Mouse (Mus musculus): ENCODE data around the gene Unc13a. TPM values are rescaled to one million over a fixed set of nuclear protein-coding genes. Genes with fewer than 3 reads are reported as not detected.
A peak's percentile ranks its signal among the peaks of the same experiment; 100 is the strongest.
"Not testable (repeated sequence)": the region's sequence is repeated elsewhere in the genome, so short reads cannot be mapped to it uniquely, and the experiment has no call there.

Unc13a gene
- 1 to 10 TPM; 3.8 to 7.1 TPM for total RNA-seq (2021)
- long read RNA-seq, experiment 1, partial matches to known transcripts, result 0 of 7 reads
- long read RNA-seq, experiment 1, other reads (novel, unspliced or antisense), result 7 of 7 reads
- long read RNA-seq, experiment 2, partial matches to known transcripts, result 1 of 2 reads
- long read RNA-seq, experiment 2, other reads (novel, unspliced or antisense), result 1 of 2 reads

GRCm38 (mm10) chr8:71671549-71671965 lies at the start of gene Unc13a:
Gene Unc13a (minus strand): TSS chr8:71671757.
- DNase-seq, result peak; percentile 97

GRCm38 (mm10) chr8:71719928-71720457 lies 48.4 kb upstream of the Unc13a start:
- no peak for DNase-seq

- no peak for DNase-seq
Observed at GRCm38 (mm10) chr8:71719218-71719617, 47.7 kb upstream of the Unc13a start.

GRCm38 (mm10) chr8:71718252-71718651 lies 46.7 kb upstream of the Unc13a start:
- DNase-seq, result no peak

- DNase-seq, result no peak
Observed at GRCm38 (mm10) chr8:71717096-71717495, 45.5 kb upstream of the Unc13a start.

GRCm38 (mm10) chr8:71716561-71717053 lies 45.0 kb upstream of the Unc13a start:
- DNase-seq, result no peak

- DNase-seq, result no peak
Observed at GRCm38 (mm10) chr8:71715531-71715930, 44.0 kb upstream of the Unc13a start.

- DNase-seq, result no peak
Observed at GRCm38 (mm10) chr8:71711574-71711973, 40.0 kb upstream of the Unc13a start.

- peak; percentile 89 for DNase-seq
Observed at GRCm38 (mm10) chr8:71709800-71710446, 38.4 kb upstream of the Unc13a start.

GRCm38 (mm10) chr8:71709134-71709799 lies 37.7 kb upstream of the Unc13a start:
- no peak for DNase-seq

GRCm38 (mm10) chr8:71707874-71708273 lies 36.3 kb upstream of the Unc13a start:
- DNase-seq, result peak; percentile 69

GRCm38 (mm10) chr8:71703400-71703799 lies 31.8 kb upstream of the Unc13a start:
- DNase-seq, result not testable (repeated sequence)

GRCm38 (mm10) chr8:71702923-71703322 lies 31.4 kb upstream of the Unc13a start:
- DNase-seq, result no peak

- no peak for DNase-seq
Observed at GRCm38 (mm10) chr8:71702087-71702432, 30.5 kb upstream of the Unc13a start.

- no peak for DNase-seq
Observed at GRCm38 (mm10) chr8:71701414-71702086, 30.0 kb upstream of the Unc13a start, which contains the start of gene B3gnt3. Gene B3gnt3 (minus strand): TSS chr8:71701789.

GRCm38 (mm10) chr8:71700493-71701269 lies 29.1 kb upstream of the Unc13a start:
- no peak for DNase-seq

- not testable (repeated sequence) for DNase-seq
Observed at GRCm38 (mm10) chr8:71695456-71695855, 23.9 kb upstream of the Unc13a start.

- DNase-seq, result no peak
Observed at GRCm38 (mm10) chr8:71693166-71694041, 21.8 kb upstream of the Unc13a start.

- DNase-seq, result no peak
Observed at GRCm38 (mm10) chr8:71692509-71692908, 21.0 kb upstream of the Unc13a start.

GRCm38 (mm10) chr8:71689028-71689427 lies 17.5 kb upstream of the Unc13a start, which contains the start of gene Insl3:
Gene Insl3 (plus strand): TSS chr8:71689214.
- no peak for DNase-seq

- no peak for DNase-seq
Observed at GRCm38 (mm10) chr8:71687616-71688015, 16.1 kb upstream of the Unc13a start.

Measured in adrenal gland, postnatal 10 days (tissue).